Mouse (Mus musculus) erythroblast, embryonic 14.5 days (primary cell): Measurements from ENCODE around the gene Spata48.

Experiments used
- GATA1 ChIP-seq: IDR thresholded peaks from 2 replicates; pipeline ENCODE4 v1.6.1; 2012; ENCODE audit warnings: low read length, inconsistent platforms, mixed read lengths
- TAL1 ChIP-seq: IDR thresholded peaks from 3 replicates; pipeline ENCODE4 v1.6.1; 2012; ENCODE audit warnings: low read length, inconsistent platforms, mixed read lengths

- TF ChIP-seq TAL1 (no peak), GATA1 (no peak)
Measured at GRCm38 (mm10) chr11:11517781-11518435, 56.0 kb downstream of the Spata48 start.
